Mouse (Mus musculus) intestine, embryonic 15.5 days (tissue): ENCODE measurements at regions not wholly inside any gene's neighbourhood (a gene's known extent, or its start where the extent isn't known, plus 50 kb on each side); places are given as distances from the start of the nearest gene placed in this dataset.

Experiments used
- ATAC-seq: fragments of 200-750 bp; cut with Nextera tagmentation; 2 replicates; pipeline ENCODE4 v1.8.0; 2017; ENCODE audit warnings: moderate TSS enrichment, moderate library complexity
- H3K27ac ChIP-seq: fragments of 300-500 bp; sonication (generic); 2 replicates; pipeline ENCODE4 v1.5.1; 2015; ENCODE audit warnings: mild to moderate bottlenecking, inconsistent platforms
- H3K27me3 ChIP-seq: fragments of 300-500 bp; sonication (generic); replicated peaks from 2 replicates; pipeline ENCODE4 v1.6.1; 2015; ENCODE audit warnings: inconsistent platforms
- H3K36me3 ChIP-seq: fragments of 300-500 bp; sonication (generic); 2 replicates; pipeline ENCODE4 v1.6.1; 2015; ENCODE audit warnings: inconsistent platforms
- H3K4me1 ChIP-seq: fragments of 300-500 bp; sonication (generic); replicated peaks from 2 replicates; pipeline ENCODE4 v1.6.1; 2015; ENCODE audit warnings: inconsistent platforms
- H3K4me2 ChIP-seq: fragments of 300-500 bp; sonication (generic); replicated peaks from 2 replicates; pipeline ENCODE4 v1.6.1; 2015; ENCODE audit warnings: mild to moderate bottlenecking, inconsistent platforms
- H3K4me3 ChIP-seq: fragments of 300-500 bp; sonication (generic); replicated peaks from 2 replicates; pipeline ENCODE4 v1.5.1; 2015; ENCODE audit warnings: inconsistent platforms
- H3K9ac ChIP-seq: fragments of 300-500 bp; sonication (generic); 2 replicates; pipeline ENCODE4 v1.6.1; 2015; ENCODE audit warnings: inconsistent platforms
- H3K9me3 ChIP-seq: fragments of 300-500 bp; sonication (generic); 2 replicates; pipeline ENCODE4 v1.6.1; 2016; ENCODE audit warnings: inconsistent platforms
- WGBS: fragments of 180-500 bp; shearing (Covaris S2); methylation state at CpG from one replicate; pipeline ENCODE4 v1.1.7; 2015; 5-methylcytosine and 5-hydroxymethylcytosine counted together

DNA sequence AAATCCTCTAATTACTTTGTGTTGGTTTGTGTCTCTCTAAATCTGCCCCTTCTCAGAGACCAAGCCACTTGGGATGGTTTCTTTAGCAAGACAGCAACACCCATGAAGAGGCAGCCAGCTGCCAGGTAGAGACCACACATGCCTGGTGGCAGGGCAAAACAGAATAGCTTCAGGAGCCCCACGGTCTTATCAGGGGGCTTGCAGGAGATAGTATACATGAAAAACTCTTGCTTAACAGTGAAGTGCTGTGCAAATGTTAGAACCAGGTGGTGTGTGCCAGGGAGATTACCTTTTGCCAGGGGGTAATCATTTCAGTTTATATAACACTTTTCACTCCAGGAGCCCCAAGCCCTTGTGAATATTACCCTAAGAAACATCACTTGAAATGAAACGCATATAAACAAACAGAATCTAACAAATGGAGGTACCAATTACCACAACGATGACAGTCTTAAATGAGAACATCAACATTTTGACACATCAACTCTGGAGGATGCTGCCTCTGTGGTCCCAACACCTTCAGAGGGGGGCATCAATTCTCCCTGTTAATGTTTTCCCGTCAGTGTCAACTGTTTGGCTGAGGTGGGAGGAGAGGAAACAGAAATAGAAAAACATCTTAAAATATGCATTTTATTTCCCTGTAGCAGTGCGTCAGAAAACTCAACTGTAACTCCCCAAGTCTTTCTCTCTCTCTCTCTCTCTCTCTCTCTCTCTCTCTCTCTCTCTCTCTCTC lies 56.3 kb upstream of the Rad23b start:
- no peak for ATAC-seq
- Histone ChIP-seq H3K27ac (no peak overlapping the region), H3K9ac (no peak overlapping the region), H3K27me3 (no peaks in the 10 kb centered on the region), H3K4me2 (no peak overlapping the region), H3K4me1 (no peaks in the 10 kb centered on the region), H3K36me3 (no peaks in the 10 kb centered on the region), H3K4me3 (no peak overlapping the region), H3K9me3 (no peaks in the 10 kb centered on the region)
- WGBS, result 20% methylated on average over 5 of the region's 5 CpGs

DNA sequence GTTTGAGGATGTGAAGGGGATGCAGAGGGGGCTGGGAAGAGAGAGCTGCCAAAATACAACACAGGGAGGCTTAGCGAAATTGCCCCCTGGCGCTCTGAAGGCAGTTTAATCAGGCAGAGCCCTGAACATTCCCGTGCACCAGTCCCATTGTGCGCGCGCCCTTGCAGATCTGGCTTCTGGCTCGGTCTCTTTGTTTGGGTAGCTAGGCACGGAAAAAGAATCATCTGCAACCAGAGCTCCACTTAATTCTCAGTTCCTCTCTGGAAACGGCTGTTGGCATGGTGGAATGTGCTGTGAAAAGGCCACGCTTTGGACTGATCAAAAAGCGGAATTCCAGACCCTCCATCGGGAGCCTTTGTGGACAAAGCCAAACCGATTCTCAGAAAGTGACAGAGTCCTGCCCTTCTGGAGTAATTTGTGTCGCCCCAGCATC lies 55.6 kb upstream of the Rad23b start:
- Histone ChIP-seq H3K27ac (no peak overlapping the region), H3K27me3 (no peaks in the 10 kb centered on the region), H3K9me3 (no peaks in the 10 kb centered on the region), H3K36me3 (no peaks in the 10 kb centered on the region), H3K4me3 (peak overlapping the region; percentile 26), H3K4me1 (no peaks in the 10 kb centered on the region), H3K4me2 (peak overlapping the region; percentile 54), H3K9ac (no peak overlapping the region)
- WGBS, result 1% methylated on average over 14 of the region's 14 CpGs
- no peak for ATAC-seq

DNA sequence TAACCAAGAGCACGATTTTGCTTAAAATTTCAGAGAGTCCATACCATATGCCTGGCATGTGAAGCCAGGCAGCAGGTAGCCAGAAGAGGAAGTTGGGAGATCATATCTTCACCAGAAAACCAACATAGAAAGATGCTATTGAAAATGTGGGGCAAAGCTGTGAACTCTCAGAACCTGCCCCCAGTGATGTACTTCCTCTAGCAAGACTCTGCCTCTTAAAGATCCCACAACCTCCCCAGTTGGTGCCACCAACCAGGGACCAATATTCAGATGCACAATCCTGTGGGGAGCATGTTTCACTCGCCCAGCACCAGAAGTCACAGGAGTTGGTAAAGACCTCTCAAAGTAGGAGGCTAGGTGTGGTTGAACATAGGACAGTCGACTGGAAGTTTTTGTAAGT lies 52.0 kb upstream of the Rad23b start:
- no peaks in the 10 kb centered on the region for H3K36me3 ChIP-seq
- H3K9ac ChIP-seq, result no peak overlapping the region
- H3K4me2 ChIP-seq, result no peak overlapping the region
- no peak overlapping the region for H3K27ac ChIP-seq
- no peak for ATAC-seq
- WGBS, result 86% methylated on average over 3 of the region's 3 CpGs
- H3K27me3 ChIP-seq, result no peaks in the 10 kb centered on the region
- H3K4me3 ChIP-seq, result no peak overlapping the region
- no peaks in the 10 kb centered on the region for H3K4me1 ChIP-seq
- H3K9me3 ChIP-seq, result no peaks in the 10 kb centered on the region
